Mouse (Mus musculus) layer of hippocampus, adult 11-12 months (tissue): ENCODE data around the gene Cldn10.

Experiments used
- DNase-seq: peaks from one replicate; pipeline ENCODE4 v3.0.0; 2022; ENCODE audit warnings: low spot score

Cldn10 gene

DNA sequence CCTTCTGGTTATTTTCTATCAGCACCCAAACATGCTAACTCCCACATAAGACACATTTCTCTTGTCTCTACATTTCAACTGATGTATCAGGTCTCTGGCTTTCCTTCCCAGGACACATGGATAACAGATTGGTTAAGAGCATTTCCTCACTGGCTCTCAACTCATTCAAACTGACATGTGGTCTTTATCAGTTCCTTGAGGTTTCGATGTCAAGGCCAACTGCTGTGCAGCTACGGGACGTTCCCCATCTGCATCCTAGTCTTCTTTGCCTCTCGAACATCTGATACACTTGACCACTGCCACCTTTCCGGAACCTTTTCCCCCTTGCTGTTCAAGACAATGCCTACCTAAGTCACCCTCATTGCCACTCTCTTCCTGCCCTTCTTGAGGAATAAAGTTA, 125.9 kb downstream of the Cldn10 start:
- no peak for DNase-seq

DNA sequence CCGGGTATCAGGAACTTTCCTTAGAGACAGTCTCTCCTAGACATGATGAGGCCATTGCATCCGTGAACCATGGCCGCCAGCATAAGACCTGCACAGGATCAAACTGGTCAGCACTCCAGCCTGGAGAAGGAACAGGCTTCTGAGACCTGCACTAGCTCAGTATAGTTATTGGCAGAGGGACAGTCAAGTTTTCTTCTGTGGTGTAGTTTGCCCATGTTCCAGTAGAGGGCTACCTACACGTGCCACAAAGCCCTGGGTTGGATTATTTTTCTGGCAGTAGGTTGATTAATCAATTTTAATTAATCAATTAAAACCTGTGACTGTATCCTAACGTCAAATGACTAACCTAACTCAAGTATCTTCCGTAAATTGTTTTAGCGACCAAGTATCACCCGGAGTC, 131.3 kb downstream of the Cldn10 start:
- no peak for DNase-seq

DNA sequence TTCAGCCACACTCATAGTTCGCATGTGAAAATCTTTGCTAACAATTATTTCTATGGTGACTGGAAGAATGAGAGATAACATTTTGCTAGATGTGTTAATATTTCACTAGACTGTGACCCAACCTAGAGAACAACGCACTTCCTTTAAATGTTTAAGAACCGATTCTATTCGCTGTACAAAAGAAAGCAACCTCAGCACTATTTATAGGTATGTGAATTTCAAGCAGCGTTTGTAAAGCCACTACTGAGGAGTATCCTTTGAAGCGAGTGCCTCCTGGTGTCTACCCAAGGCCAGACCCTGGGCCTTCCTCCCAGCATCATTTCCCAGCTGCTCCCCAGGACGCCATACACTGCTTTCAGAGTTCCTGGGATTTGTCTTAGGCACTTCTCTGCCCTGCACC, 132.9 kb downstream of the Cldn10 start:
- no peak for DNase-seq

DNA sequence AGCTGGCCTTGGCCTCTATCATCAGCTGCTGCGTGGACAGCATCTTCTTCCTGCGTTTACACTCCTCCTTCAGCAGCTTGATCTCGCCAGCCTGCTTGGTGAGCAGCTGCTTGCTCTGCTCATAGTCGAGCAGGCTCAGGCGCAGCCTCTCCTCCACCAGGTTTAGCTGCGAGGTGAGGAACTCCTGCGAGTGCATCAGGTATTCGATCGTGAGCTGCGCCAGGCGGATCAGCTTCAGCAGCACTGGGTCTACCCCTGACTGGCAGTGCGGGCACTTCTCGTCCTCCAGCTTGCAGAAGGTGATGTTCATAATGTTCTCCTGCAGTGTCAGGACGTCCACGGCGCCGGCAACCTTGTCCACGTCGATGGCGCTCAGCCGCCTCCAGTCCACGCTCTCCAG, 134.5 kb downstream of the Cldn10 start:
- DNase-seq: no peak

DNA sequence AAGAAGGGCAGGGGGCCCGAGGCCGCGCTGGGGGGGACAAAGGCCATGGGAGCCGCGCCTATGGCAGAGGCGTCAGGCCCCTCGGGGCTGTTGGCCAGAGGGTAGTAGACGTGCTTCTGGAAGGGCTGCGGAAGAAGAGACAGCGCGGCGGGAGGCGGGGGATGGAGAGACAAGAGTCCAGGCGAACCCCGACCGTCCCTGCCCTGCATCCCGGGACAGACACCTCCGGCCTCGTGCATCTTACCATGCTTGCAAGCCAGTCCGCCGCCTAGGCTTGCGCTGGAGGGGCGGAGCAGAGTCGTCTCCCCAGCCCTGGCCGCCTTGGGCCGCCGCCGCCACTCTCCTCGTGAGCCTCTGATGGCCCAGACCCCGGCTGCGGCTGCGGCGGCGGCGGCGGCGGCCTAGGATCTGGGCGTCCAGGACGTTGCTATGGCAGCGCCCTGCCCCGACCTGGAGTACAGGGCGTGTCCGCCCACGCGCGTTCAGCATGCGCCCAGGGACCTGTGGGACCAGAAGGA, 135.0 kb downstream of the Cldn10 start:
- DNase-seq: no peak
